Mouse (Mus musculus) kidney, postnatal 10 days (tissue): ENCODE results near the gene Rora.

Experiments used
- DNase-seq: peaks from one replicate; pipeline ENCODE4 v3.0.0; 2021; ENCODE audit warnings: mixed read lengths

Gene Rora

DNA sequence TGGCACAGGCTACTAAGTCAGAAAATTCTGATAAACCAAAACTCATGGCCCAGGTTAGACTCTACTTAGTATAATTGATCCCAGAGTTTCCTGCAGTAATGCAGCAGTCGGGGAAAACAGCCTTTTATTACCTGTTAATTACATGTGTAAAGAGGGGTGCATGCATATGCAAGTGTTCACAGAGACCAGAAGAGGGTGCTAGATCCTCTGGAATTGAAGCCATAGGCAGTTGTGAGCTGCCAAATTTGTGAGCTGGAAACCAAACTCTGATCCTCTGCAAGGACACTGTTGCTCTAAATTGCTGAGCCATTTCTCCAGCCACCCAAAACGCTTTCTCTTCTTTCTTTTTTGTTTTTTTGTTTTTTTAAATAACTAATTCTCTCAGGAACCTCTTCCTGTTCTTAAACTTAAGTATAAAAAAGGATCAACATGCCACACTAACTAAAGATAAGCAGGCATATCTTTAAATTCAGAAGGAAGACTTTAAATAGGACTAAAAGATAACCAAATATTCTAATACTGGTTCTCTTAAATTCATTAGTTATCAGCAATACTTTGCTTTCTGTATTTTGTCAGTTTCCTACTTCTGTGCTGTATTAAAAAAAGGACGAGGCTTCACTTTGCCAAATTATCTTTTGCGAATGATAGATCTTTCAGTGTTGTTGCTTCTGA is 723.5 kb downstream of the Rora start:
- DNase-seq = no peak

GRCm38 (mm10) chr9:69377654-69378045 is 724.1 kb downstream of the Rora start:
- DNase-seq = no peak

GRCm38 (mm10) chr9:69380546-69380945 is 727.0 kb downstream of the Rora start:
- DNase-seq = no peak

DNA sequence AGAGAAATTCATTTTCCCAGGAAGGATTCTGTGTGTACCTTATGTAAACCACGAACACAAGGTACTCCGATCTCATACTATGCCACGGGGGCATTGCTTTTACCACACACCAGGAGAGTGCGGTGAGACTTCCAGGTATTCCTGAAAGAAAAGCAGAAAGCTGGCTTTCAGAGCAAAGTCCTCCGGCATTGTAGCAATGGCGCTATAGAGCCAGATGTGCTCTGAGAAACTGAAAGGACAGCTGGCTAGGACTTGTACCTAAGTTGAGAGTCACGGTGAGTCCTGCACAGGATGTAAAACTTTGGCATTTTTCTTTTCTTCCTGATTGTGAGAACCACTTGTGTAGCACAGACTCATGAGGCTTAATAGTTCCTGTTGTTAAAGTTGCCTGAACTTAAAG is 728.2 kb downstream of the Rora start:
- DNase-seq = no peak

DNA sequence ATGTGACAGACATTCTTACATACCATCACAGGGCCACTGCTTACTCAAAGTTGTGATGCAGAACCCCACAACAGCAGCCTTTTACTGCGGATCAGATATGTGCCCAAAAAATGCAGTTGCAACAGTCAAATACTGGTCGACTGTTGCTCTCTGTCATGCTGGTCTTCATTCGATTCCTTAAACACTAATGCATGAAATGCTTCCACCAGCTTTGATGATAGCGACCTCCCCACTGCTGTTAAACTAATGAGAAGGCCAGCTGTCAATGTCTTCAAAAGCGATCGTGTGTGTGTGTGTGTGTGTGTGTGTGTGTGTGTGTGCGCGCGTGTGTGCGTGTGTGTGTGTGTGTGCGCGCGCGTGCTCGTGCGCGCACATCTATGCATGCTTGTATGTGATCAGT is 730.9 kb downstream of the Rora start:
- no peak for DNase-seq

DNA sequence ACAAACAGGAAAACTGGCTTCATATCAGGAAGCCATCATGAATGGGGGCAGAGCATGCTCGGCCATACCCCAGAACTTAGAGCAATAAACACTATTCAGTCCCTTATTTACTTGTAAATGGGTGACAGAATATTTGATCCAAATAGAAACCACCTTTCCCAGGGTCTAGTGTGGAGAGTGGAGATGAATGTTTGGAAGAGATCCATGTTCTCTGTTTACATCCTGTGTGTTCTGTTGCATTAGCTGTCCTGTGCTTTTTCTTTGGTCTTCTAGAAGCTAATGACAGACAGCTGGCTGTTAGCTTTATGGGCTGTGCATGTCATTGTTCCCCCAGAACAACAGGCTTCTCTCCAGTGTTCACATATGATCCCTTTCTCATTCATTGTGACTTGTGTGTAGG is 731.3 kb downstream of the Rora start:
- no peak for DNase-seq

- DNase-seq = no peak
These were observed 733.7 kb downstream of the Rora start for GRCm38 (mm10) chr9:69387296-69387695.

- no peak for DNase-seq
These were observed 737.0 kb downstream of the Rora start for GRCm38 (mm10) chr9:69390631-69391030.

- no peak for DNase-seq
These were observed 740.6 kb downstream of the Rora start for GRCm38 (mm10) chr9:69394234-69394633.

DNA sequence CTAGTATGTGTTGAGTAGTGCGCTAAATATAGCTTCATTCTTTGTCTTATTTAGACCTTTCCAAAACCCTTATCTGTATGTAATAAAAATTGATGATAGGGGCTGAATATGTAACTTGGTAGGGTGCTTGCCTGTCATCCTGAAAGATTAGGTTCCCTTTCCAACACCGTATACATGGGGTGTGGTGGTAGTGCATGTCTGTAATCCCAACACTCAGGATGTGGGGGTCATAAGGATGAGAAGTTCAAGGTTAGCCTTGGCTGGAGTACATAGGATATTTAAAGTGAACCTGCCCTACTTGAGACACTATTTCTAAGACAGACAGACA is 743.8 kb downstream of the Rora start:
- no peak for DNase-seq

DNA sequence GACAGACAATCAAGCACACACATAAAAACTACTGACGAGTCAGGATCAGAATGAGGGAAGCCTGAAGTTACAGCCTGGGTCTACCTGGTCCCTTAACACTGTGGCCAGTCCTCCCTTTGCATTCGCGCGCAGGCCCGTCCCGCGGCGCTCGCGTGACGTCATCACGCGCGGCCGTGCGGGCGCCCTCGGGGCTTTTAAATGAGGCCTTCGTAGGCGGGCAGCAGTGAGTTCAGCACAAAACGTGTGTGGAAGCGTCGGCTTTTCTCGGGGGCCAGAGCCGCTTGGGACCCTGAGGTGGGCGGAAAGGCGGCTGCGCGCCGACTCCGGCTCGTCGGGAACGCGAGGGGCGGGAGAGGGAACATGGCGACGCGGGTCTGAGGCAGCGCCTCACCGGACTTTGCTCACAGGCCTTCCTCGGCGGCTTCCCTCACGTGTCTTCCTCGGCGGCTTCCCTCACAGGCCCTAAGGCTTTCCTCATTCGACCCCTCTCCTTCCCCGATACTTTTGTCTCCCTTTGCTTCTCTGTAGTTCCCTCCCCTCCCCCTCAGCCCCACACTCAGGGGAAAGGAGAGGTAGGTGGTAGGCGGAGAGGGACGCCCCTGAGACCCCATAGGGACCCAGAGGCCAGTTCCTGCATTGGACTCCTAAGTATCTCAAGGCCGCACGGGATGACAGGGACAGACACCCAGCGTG is 744.3 kb downstream of the Rora start, which contains the start of gene Ice2:
Gene Ice2, plus strand, starts transcription at position 147 of the 693 bp plus-strand sequence.
- peak; percentile 87 for DNase-seq

DNA sequence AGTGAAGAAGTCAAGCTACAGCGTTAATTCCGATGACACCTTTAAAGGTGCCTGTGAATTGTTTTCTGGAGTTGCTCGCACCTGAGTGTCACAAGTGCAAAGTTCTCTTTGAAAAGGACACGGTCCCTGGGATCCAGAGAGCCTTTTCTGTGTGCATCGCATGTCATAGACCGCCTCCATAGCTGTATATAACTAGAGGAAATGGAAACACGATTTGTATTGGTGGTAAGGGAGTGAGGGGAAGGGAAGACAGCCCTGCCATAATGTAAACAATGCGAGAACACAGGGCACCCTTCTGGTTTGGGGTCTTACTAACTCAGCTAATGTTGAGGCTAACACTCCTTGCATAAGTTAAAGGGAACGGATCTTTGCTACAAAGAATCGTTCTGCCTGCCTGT is 744.9 kb downstream of the Rora start:
- DNase-seq = no peak

DNA sequence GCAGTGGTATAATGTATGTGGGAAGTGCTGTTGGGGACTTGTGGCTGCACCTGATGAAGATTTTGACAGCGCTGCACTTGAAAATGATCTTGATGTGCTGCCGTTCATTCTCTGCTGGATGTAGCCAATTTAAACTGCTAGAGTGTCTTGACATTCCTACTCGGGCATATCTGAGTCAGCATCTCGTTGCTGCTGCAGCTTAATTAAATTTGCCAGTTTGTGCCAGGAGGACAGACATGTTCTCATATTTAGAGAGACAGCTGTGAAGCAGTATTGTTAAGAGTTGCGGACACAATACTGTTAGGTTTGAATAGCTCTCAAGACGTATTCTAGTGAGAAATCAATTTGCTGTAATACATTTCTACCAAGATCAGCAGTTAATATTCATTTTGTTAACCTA is 751.1 kb downstream of the Rora start:
- DNase-seq = no peak

DNA sequence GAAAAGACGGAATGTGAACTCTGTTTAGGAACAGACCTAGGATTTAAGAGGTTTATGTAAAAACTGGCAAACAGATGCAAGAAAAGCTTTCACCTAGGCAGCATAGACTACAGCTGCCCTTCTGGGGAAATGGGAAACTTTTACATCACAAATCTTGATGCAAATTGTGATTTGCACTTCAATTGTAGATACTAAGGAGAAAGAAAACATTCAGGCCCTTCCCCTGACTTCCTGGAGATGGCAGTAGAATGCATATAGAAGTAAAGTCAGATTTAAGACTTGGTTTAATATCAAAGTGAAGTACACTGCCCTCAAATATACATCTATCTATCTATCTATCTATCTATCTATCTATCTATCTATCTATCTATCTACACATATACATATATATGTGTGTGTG is 765.9 kb downstream of the Rora start:
- peak; percentile 37 for DNase-seq

DNA sequence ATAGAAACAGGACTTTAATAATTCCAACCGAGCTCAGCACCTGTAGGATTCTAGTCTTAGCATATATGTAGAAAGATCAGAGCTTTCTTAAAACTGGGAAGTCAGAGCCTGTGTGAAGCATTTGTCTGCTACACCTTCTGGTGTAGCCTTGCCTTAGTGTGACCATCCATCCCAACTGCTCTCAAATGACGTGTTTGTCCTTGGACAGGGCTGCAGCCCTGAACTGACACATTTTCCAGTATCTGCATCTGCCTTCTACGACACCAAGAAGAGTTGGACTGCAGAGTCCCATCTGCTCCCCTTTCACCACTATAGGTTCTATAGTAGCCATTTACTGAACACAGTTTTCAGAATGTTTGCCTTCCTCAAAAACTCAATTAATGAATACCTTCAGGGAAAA is 776.9 kb downstream of the Rora start:
- no peak for DNase-seq

DNA sequence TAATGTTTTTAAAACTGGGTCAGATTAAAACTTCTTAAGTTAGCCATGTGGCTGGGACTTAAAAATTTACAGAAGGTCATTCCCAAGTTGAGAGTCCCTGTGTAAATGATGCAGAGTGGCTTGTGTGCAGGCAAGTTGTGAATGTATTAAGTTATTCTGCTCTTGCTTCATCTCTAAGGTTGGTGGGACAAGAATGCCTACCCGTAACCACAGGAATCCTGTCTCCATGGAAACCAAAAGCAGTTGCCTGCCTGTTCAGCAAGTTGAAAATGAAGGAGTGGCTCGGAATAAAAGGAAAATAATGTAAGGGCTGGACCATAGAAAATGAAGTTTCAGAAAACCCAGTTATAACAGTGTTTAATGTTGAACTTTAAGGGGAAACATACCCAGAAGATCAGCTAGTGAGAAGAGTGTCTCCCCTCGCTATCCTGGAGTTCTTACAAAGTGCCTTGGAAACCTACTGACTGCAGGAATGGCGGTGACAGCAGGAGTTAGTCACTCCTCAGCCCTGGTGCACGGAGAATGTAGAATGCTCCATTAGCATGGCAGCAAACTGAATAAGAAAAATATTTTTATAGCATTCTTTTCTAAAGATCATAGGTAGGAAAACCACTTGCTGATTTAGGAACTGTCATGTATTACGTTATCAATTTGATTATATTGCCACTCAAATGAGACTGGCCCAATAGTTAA is 778.4 kb downstream of the Rora start:
- DNase-seq = peak; percentile 24

DNA sequence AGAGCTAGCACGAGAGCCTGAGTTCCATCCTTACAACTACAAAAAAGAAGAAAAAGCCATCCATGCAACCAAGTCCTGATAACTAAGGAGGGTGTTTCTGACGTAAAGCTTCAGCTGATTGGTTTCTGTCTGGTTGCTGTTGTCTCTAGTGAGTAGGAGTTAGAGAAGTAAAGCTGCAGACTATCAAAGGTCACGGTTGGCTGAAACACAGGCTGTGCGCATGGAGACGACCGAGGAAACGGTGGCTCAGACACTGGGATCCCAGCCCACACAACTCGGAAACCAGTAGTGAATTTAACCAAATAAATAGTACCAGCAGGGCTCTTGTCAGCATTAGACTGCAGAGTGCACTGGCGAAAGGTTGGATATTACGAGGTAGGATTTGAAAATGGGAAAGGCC is 781.6 kb downstream of the Rora start:
- no peak for DNase-seq

- DNase-seq = no peak
These were observed 782.1 kb downstream of the Rora start for GRCm38 (mm10) chr9:69435662-69436061.
